14 mouse cellular contexts compared by ENCODE assay signal in the genomic region with DNA sequence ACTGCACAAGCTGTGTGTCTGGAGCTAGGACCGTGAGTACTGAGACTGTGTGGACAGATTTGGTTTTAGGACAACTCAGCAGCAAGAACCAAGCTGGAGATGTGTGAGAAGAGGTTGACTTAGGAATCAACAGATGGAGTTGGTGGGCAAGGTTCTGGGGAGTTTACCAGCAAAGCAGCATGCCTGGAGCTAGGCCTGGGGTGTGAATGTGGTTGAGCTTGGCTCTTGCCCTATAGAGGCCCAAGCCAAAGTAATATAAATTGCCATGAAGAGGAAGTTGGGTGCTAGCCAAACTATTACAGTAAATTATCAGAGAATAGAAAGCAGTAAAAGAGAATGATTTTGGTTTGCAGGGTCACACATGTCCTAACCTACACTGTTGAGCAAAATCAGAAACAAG.
DNase-seq lines count a peak whose midpoint lies in the region.
"Had no signal": no experiment of that assay in that cellular context is flagged by ENCODE, and none has a peak within 500 bp of the region (broad histone marks: within the 10 kb centered on the region; RNA-seq: fewer than 3 reads in every experiment).

No protein-coding gene starts in this region.

- peak; percentile 47 for DNase-seq in cerebellum, adult 9-10 months
- no peak for DNase-seq in cerebellum, postnatal 4 days (ENCODE audit: low spot score in 2 of 2)
- DNase-seq in heart, adult 11 months = peak; percentile 46
- no peak for DNase-seq in heart, postnatal 10 days
- DNase-seq in brain, adult 2 months (ENCODE audit: low read depth, low spot score) = peak; percentile 68
- peak; percentile 11 to 42 for DNase-seq in cerebellum, postnatal 14 days
- DNase-seq in lung, postnatal 4 days = no peak
- DNase-seq: adrenal gland, adult 2 months; adrenal gland, postnatal 14 days; embryo, embryonic 11 days; gastrocnemius, postnatal 25 days; heart, adult 2 months; kidney, adult 18-20 months; kidney, adult 9 months had no signal

- intact Hi-C loops in heart, postnatal 10 days (cut with DNase I) = no loop called here

Comparison
In these comparisons a context has a peak if more than half of its experiments do, and no peak if none do; other contexts are left out.
1. DNase-seq: peak in cerebellum, adult 9-10 months (single experiment), heart, adult 11 months (single experiment), brain, adult 2 months (single experiment) and cerebellum, postnatal 14 days (2 of 2); none in cerebellum, postnatal 4 days (0 of 2), heart, postnatal 10 days (0 of 2) and lung, postnatal 4 days (0 of 2).